Mouse (Mus musculus) testis, adult 2 months (tissue): ENCODE results near the gene Mgea5. TPM values are rescaled to one million over a fixed set of nuclear protein-coding genes. Genes with fewer than 3 reads are reported as not detected.

ENCODE experiments used
- H3K27ac ChIP-seq: fragments of 200-500 bp; 2 replicates; pipeline ENCODE4 v1.5.1; 2012; ENCODE audit warnings: low read depth, low read length; ENCODE audit not compliant: control insufficient read depth, insufficient read depth
- H3K27me3 ChIP-seq: fragments of 200-500 bp; 2 replicates; pipeline ENCODE4 v1.6.1; 2012; ENCODE audit warnings: mild to moderate bottlenecking, low read length, moderate library complexity; ENCODE audit not compliant: control insufficient read depth, insufficient read depth
- H3K36me3 ChIP-seq: fragments of 200-500 bp; 2 replicates; pipeline ENCODE4 v1.6.1; 2012; ENCODE audit warnings: mild to moderate bottlenecking, low read length; ENCODE audit not compliant: control insufficient read depth, insufficient read depth
- H3K4me1 ChIP-seq: fragments of 200-500 bp; 2 replicates; pipeline ENCODE4 v1.6.1; 2012; ENCODE audit warnings: low read length; ENCODE audit not compliant: control insufficient read depth, insufficient read depth
- H3K4me3 ChIP-seq: fragments of 200-500 bp; 2 replicates; pipeline ENCODE4 v1.5.1; 2012; ENCODE audit warnings: low read depth, mild to moderate bottlenecking, low read length, moderate library complexity, mixed read lengths; ENCODE audit not compliant: control insufficient read depth
- CTCF ChIP-seq: fragments of 200-500 bp; IDR thresholded peaks from 2 replicates; pipeline ENCODE4 v1.5.1; 2012; ENCODE audit warnings: low read depth, mild to moderate bottlenecking, inconsistent platforms, low read length, moderate library complexity; ENCODE audit not compliant: control insufficient read depth, insufficient read depth, insufficient replicate concordance
- POLR2A ChIP-seq: fragments of 200-500 bp; IDR thresholded peaks from 2 replicates; pipeline ENCODE4 v1.6.1; 2012; ENCODE audit warnings: low read depth, mild to moderate bottlenecking, inconsistent platforms, low read length, moderate library complexity; ENCODE audit not compliant: control insufficient read depth
- polyA plus RNA-seq: library from polyadenylated mRNA; depleted of rRNA; stranded (reverse); fragments of >200 nt; gene quantifications from 2 replicates; pipeline ENCODE4 v1.2.3, GENCODE M21; 2012

Gene Mgea5
- polyA plus RNA-seq, 1 experiment, result 56.7 TPM

DNA sequence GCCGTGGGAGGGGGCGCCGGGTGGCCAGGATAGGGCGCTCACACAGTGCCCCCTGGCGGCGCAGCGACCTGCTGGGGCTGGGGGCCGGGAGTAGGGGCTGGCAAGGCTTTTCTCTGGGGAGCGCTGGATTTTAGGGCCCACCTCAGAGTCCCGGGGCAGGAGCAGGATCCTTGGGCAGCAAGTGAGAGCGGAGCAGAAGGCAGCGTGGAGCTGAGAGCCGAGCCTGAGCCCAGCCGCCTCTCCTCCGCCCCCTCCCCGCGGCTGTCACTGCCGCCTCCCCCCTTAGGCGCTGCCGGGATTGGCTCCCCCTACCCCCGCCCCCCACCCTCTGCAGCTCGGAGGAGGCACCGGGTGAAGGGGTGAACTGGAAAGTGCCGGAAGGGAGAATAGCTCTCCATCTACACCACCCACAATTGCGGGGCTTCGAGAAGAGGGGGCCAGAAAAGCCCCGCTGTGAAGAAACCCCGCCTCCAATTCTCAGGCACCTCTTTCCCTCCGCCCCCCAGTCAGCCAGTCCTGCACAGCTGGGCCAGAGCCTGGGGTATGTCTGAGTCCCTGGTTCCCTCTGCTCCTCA lies 32.3 kb upstream of the Mgea5 start, which contains the start of gene Kcnip2:
Gene Kcnip2, minus strand, starts transcription at position 231 of the 575 bp plus-strand sequence.
- no peaks in the 10 kb centered on the region for H3K27me3 ChIP-seq
- TF ChIP-seq CTCF, result no peak
- TF ChIP-seq POLR2A, result no peak
- H3K4me3 ChIP-seq, result peak within 1 kb of the TSS; percentile 59
- no peaks in the 10 kb centered on the region for H3K36me3 ChIP-seq
- H3K4me1 ChIP-seq, result peaks cover 2% of the 10 kb centered on the region
- no peak within 1 kb of the TSS for H3K27ac ChIP-seq

- peaks cover 2% of the 10 kb centered on the region for H3K4me1 ChIP-seq
- no peak for TF ChIP-seq POLR2A
- no peak for TF ChIP-seq CTCF
- H3K27ac ChIP-seq, result no peak overlapping the region
Observed at GRCm38 (mm10) chr19:45815170-45815569, 31.5 kb upstream of the Mgea5 start.

GRCm38 (mm10) chr19:45813801-45814200 lies 30.2 kb upstream of the Mgea5 start:
- Histone ChIP-seq H3K27ac (no peak overlapping the region), H3K4me1 (peaks cover 2% of the 10 kb centered on the region), H3K27me3 (no peaks in the 10 kb centered on the region), H3K36me3 (no peaks in the 10 kb centered on the region), H3K4me3 (no peak overlapping the region; the same call in 1 of the 2 replicates)
- TF ChIP-seq CTCF (no peak), POLR2A (no peak)

More at GRCm38 (mm10) chr19:45815170-45815569, 31.5 kb upstream of the Mgea5 start:
- Histone ChIP-seq H3K27me3 (no peaks in the 10 kb centered on the region), H3K36me3 (no peaks in the 10 kb centered on the region), H3K4me3 (peak overlapping the region; percentile 59)

- Histone ChIP-seq H3K36me3 (no peaks in the 10 kb centered on the region), H3K27me3 (no peaks in the 10 kb centered on the region), H3K4me3 (peak overlapping the region; percentile 65), H3K4me1 (peaks cover 2% of the 10 kb centered on the region), H3K27ac (no peak overlapping the region)
- no peak for TF ChIP-seq POLR2A
- peak; percentile 76 for TF ChIP-seq CTCF
Observed at GRCm38 (mm10) chr19:45813263-45813662, 29.6 kb upstream of the Mgea5 start.

- no peak for TF ChIP-seq POLR2A
- no peak for TF ChIP-seq CTCF
- H3K36me3 ChIP-seq, result no peaks in the 10 kb centered on the region
- no peak overlapping the region for H3K27ac ChIP-seq
- H3K4me1 ChIP-seq, result peaks cover 2% of the 10 kb centered on the region
- peak overlapping the region; percentile 65 for H3K4me3 ChIP-seq
- H3K27me3 ChIP-seq, result no peaks in the 10 kb centered on the region
Observed at GRCm38 (mm10) chr19:45812673-45813252, 29.1 kb upstream of the Mgea5 start.

DNA sequence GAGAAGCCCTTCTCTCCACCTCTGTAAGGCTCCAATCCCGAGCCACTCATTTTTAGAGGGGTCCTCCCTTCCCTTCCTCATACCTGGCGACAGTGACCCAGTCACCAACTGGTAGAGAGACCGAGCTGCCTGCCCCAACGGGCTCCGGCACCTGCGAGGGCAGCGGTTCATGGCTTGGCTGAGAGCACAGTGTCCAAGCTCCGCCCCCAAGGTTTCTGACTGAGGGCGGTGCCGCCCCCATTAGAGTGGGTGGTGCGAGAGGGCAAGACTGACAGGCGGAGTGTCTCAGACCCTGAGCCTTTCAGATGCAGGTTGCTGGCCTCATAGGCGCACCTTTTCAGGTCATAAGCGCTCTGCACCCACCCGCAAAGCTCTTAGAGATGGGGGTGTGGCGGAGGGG lies 28.5 kb upstream of the Mgea5 start:
- peaks cover 2% of the 10 kb centered on the region for H3K4me1 ChIP-seq
- no peaks in the 10 kb centered on the region for H3K36me3 ChIP-seq
- H3K4me3 ChIP-seq, result peak overlapping the region; percentile 65
- TF ChIP-seq POLR2A (no peak; the same call in 1 of the 2 replicates), CTCF (no peak)
- H3K27me3 ChIP-seq, result no peaks in the 10 kb centered on the region
- H3K27ac ChIP-seq, result no peak overlapping the region

- no peaks in the 10 kb centered on the region for H3K27me3 ChIP-seq
- no peak for TF ChIP-seq CTCF
- no peak for TF ChIP-seq POLR2A
- peak overlapping the region; percentile 65 for H3K4me3 ChIP-seq
- H3K36me3 ChIP-seq, result no peaks in the 10 kb centered on the region
- no peak overlapping the region for H3K27ac ChIP-seq
- peaks cover 2% of the 10 kb centered on the region for H3K4me1 ChIP-seq
Observed at GRCm38 (mm10) chr19:45811028-45811674, 27.5 kb upstream of the Mgea5 start.
